Mouse (Mus musculus): ENCODE results near the gene Gm5934. TPM values are rescaled to one million over a fixed set of nuclear protein-coding genes. Genes with fewer than 3 reads are reported as not detected.

Gene Gm5934
- not detected for polyA plus RNA-seq (2014; fragmentation: Illumina TruSeq; extraction: RNeasy Lipid Tissue Mini Kit (QIAGEN cat#74804))

GRCm38 (mm10) chrX:24500660-24501059, at the start of gene Gm5934:
Gene Gm5934 (minus strand): TSS chrX:24500760.

Other genes starting within 250 kb of the Gm5934 start
- gene Gm4297, start 74.1 kb upstream of the Gm5934 start, polyA plus RNA-seq (2014; fragmentation: Illumina TruSeq; extraction: RNeasy Lipid Tissue Mini Kit (QIAGEN cat#74804)): not detected